In genomic region chr10:59425369-59425768, GRCm38 (mm10) we compare ENCODE assay signal across 10 mouse cellular contexts. TPM values are rescaled to one million over a fixed set of nuclear protein-coding genes. Genes with fewer than 3 reads are reported as not detected.
DNase-seq lines count a peak whose midpoint lies in the region; ATAC-seq and TF ChIP-seq lines count a peak whose summit lies in the region.
"Had no signal": no experiment of that assay in that cellular context is flagged by ENCODE, and none has a peak within 500 bp of the region (broad histone marks: within the 10 kb centered on the region; RNA-seq: fewer than 3 reads in every experiment).

No protein-coding gene starts in this region.

- TF ChIP-seq CTCF in heart, postnatal 0 days (IDR thresholded peaks at IDR 0.05; ENCODE audit: low read depth): no peak

- H3K27ac ChIP-seq in kidney, embryonic 14.5 days (ENCODE audit: low read depth, low read length): no peak overlapping the region
- H3K27ac ChIP-seq in heart, postnatal 0 days (ENCODE audit: low read depth): no peak overlapping the region

- H3K4me2 ChIP-seq in kidney, embryonic 14.5 days (replicated peaks; ENCODE audit: low read depth, low read length): no peak overlapping the region
- no peak overlapping the region for H3K4me2 ChIP-seq in heart, postnatal 0 days (ENCODE audit: low read depth, low read length)

- no peaks in the 10 kb centered on the region for H3K9me3 ChIP-seq in kidney, embryonic 14.5 days (ENCODE audit: control insufficient read depth, low read length)
- no peaks in the 10 kb centered on the region for H3K9me3 ChIP-seq in heart, postnatal 0 days (replicated peaks; ENCODE audit: control insufficient read depth, low read length)

- H3K4me1 ChIP-seq in kidney, embryonic 14.5 days (ENCODE audit: control insufficient read depth, insufficient read depth, low read length): peaks cover 10% of the 10 kb centered on the region; the same call in 1 of the 2 replicates
- peaks cover 11% of the 10 kb centered on the region for H3K4me1 ChIP-seq in heart, postnatal 0 days (ENCODE audit: control insufficient read depth, insufficient read depth)

- H3K36me3 ChIP-seq in kidney, embryonic 14.5 days (ENCODE audit: control insufficient read depth, insufficient read depth, low read length): no peaks in the 10 kb centered on the region
- H3K36me3 ChIP-seq in heart, postnatal 0 days (replicated peaks; ENCODE audit: control insufficient read depth, insufficient read depth, low read length): no peaks in the 10 kb centered on the region

- no peaks in the 10 kb centered on the region for H3K27me3 ChIP-seq in kidney, embryonic 14.5 days (ENCODE audit: control insufficient read depth, insufficient read depth, low read length)
- no peaks in the 10 kb centered on the region for H3K27me3 ChIP-seq in heart, postnatal 0 days (ENCODE audit: control insufficient read depth, insufficient read depth, low read length)

- peak; percentile 63 for DNase-seq in kidney, adult 18-20 months
- peak; percentile 21 for DNase-seq in cerebellum, adult 8-10 months
- DNase-seq in heart, postnatal 0 days (ENCODE audit: low spot score): peak; percentile 52
- peak; percentile 79 for DNase-seq in lung, postnatal 10 days
- no peak for DNase-seq in spleen, postnatal 14 days (ENCODE audit: low spot score in 2 of 2)
- no peak for DNase-seq in retina, postnatal 1 day
- DNase-seq in right cerebral cortex, postnatal 4 days: no peak
- DNase-seq: thymus, postnatal 36 days had no signal

- no peak overlapping the region for H3K4me3 ChIP-seq in kidney, embryonic 14.5 days (ENCODE audit: low read length)
- no peak overlapping the region for H3K4me3 ChIP-seq in heart, postnatal 0 days (ENCODE audit: low read depth, low read length)

- WGBS in kidney, embryonic 14.5 days: 85% methylated on average over 7 of the region's 7 CpGs
- 27% methylated on average over 7 of the region's 7 CpGs for WGBS in heart, postnatal 0 days

- TF ChIP-seq EP300 in heart, postnatal 0 days (IDR thresholded peaks at IDR 0.05; ENCODE audit: low read depth): no peak

- H3K9ac ChIP-seq in kidney, embryonic 14.5 days (ENCODE audit: low read depth, low read length): no peak overlapping the region
- no peak overlapping the region for H3K9ac ChIP-seq in heart, postnatal 0 days (replicated peaks; ENCODE audit: low read depth, low read length)

- no peak for ATAC-seq in kidney, embryonic 14.5 days (ENCODE audit: low FRiP score, low TSS enrichment)
- ATAC-seq in heart, postnatal 0 days (ENCODE audit: insufficient read depth, low read depth): peak; percentile 53; the same call in 1 of the 2 replicates

RNA-seq across cellular contexts. Expression of gene Oit3, which starts 16.2 kb away (rescaled TPM):
- 1.9 and 2.3 TPM in 2 replicates for polyA plus RNA-seq in kidney, embryonic 14.5 days (2014; fragmentation: Nextera tagmentation; extraction: Ambion mirVana)
- 6.3 and 8.2 TPM in 2 replicates for total RNA-seq in heart, postnatal 0 days (2014; rRNA removed; ENCODE audit: low replicate concordance)
- 3.0 and 3.2 TPM in 2 replicates for polyA plus RNA-seq in heart, postnatal 0 days (2015; fragmentation: Nextera tagmentation; extraction: Ambion mirVana)

RNA-seq across cellular contexts. Expression of gene Pla2g12b, which starts 21.9 kb away (rescaled TPM):
- 0.19 and 0.85 TPM in 2 replicates for polyA plus RNA-seq in kidney, embryonic 14.5 days (2014; fragmentation: Nextera tagmentation; extraction: Ambion mirVana)
- total RNA-seq in heart, postnatal 0 days (2014; rRNA removed; ENCODE audit: low replicate concordance): not detected in 2 replicates
- polyA plus RNA-seq in heart, postnatal 0 days (2015; fragmentation: Nextera tagmentation; extraction: Ambion mirVana): 0.20 and 0.29 TPM in 2 replicates
- polyA plus RNA-seq: neural tube, embryonic 11.5 days had no signal

RNA-seq across cellular contexts. Expression of gene Gm10273, which starts 29.9 kb away (rescaled TPM):
- polyA plus RNA-seq in kidney, embryonic 14.5 days (2014; fragmentation: Nextera tagmentation; extraction: Ambion mirVana): 2.8 and 3.4 TPM in 2 replicates
- 11.7 and 19.2 TPM in 2 replicates for total RNA-seq in heart, postnatal 0 days (2014; rRNA removed; ENCODE audit: low replicate concordance)
- 9.5 and 11.8 TPM in 2 replicates for polyA plus RNA-seq in heart, postnatal 0 days (2015; fragmentation: Nextera tagmentation; extraction: Ambion mirVana)

Comparison
In these comparisons a context has a peak if more than half of its experiments do, and no peak if none do; other contexts are left out.
1. DNase-seq: peak in kidney, adult 18-20 months (single experiment), cerebellum, adult 8-10 months (single experiment), heart, postnatal 0 days (single experiment) and lung, postnatal 10 days (single experiment); none in spleen, postnatal 14 days (0 of 2), retina, postnatal 1 day (single experiment) and right cerebral cortex, postnatal 4 days (single experiment).